Mouse (Mus musculus): ENCODE data around the gene Zdhhc24.
"Not testable (repeated sequence)": the region's sequence is repeated elsewhere in the genome, so short reads cannot be mapped to it uniquely, and the experiment has no call there.

The Zdhhc24 gene

DNA sequence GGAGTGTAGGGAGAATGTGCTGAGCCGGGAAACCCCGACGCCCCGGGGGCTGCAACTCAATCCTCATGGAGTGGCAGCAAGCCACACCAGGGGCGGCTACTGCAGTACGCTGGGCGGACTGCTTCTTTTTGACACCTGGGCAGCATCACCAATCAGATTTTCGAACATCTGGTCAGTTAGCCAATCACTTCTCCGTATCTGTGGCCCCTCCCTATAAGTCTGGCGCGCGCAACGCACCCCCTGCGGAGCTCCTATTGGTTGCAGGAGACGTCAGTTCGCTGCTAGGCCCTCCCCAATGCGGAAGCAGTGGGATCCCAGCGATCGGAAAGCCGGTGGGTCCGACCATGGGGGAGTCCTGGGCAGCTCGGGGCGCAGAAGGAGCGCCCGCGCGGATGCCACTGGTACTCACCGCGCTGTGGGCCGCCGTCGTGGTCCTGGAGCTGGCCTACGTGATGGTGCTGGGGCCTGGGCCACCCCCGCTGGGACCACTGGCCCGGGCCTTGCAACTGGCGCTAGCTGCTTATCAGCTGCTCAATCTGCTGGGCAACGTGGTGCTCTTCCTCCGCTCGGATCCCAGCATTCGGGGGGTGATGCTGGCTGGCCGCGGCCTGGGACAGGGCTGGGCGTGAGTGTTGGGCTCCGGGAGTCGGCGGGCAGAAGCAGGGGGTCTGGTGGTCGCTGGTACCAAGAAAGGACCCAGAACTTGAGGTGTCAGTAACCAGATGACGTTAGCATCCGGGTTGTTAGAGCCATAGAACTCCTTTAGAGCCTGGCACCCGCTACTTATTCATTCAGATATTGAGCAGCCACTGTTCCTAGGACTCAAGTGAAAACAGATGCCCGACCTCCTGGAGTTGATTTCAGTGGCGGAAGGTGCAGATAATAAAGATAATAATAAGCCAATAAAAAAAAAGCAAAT, at the start of gene Zdhhc24:
TSS of gene Zdhhc24 (plus strand) at position 264 of the 919 bp plus-strand sequence.
- DNase-seq (ENCODE audit: low spot score), result peak; percentile 94

- no peak for DNase-seq (ENCODE audit: low spot score)
Measured at GRCm38 (mm10) chr19:4829156-4829555, 49.3 kb upstream of the Zdhhc24 start.

GRCm38 (mm10) chr19:4833977-4834376, 44.5 kb upstream of the Zdhhc24 start:
- no peak for DNase-seq (ENCODE audit: low spot score)

DNA sequence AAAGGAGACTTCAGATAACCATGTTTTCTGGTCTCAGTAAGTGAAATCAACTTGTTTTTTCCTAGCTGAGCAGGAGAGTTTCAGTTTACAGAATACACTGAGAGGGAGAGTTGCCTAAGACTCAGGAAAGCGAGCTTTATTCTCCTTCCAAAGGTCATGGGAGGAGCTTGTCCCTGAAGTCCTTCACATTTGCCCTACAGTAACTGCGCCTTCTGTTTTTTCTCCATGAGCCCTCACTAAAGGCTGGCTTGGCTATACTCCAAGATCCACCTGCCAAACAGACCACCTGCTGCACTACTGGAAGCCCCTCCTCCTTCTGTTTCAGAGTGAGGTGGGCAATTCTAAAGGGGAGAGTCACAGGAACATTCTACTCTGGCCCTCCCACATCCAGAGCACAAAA, 42.4 kb upstream of the Zdhhc24 start:
- DNase-seq (ENCODE audit: low spot score), result no peak

- DNase-seq (ENCODE audit: low spot score), result no peak
Measured at GRCm38 (mm10) chr19:4837049-4837448, 41.4 kb upstream of the Zdhhc24 start.

GRCm38 (mm10) chr19:4838526-4839140, 39.8 kb upstream of the Zdhhc24 start:
- DNase-seq (ENCODE audit: low spot score), result no peak

DNA sequence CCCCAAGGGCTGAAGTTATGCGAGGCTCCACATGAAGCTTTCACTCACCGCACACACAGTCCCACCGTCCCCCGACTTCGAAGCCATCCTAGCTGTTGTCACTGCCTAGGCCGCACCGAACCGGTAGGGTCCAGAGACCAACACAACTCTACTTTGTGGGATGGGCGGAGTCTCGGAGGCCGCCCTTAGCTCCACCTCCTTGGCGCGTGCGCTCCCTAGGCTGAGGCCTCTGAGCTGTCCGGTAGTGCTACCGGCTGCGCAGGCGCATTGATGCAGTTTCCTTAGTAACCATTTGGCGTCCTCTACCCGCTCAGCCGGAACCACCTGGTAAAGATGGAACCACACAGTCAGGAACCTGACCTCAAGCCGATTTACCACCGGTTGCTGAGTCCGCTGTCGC, 39.3 kb upstream of the Zdhhc24 start, which contains the start of the genes Ccs and Ccdc87:
TSS of gene Ccs (minus strand) at position 184 of the 400 bp plus-strand sequence.
TSS of gene Ccdc87 (plus strand) at position 218 of the 400 bp plus-strand sequence.
- peak; percentile 88 for DNase-seq (ENCODE audit: low spot score)

DNA sequence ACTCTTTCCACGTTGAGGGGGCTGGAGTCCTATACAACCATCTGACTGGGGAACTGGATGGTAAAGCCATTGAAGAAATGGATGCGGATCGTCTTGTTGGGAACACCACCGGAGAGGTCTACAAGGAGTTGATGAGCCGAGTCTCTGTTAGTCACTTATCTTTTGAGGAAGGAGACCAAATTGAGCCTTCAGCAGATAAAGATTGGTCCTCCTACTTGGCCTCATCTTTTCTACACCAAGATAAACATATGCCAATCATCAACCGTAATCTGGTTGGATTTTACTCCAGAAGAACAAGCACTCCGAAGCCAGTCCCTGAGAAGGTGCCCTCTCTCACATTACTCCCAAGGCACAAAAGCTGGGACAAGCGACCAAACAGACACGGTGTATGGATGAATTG, 37.6 kb upstream of the Zdhhc24 start:
- no peak for DNase-seq (ENCODE audit: low spot score)

- DNase-seq (ENCODE audit: low spot score), result no peak
Measured at GRCm38 (mm10) chr19:4842611-4843010, 35.9 kb upstream of the Zdhhc24 start.

GRCm38 (mm10) chr19:4845846-4846245, 32.6 kb upstream of the Zdhhc24 start:
- no peak for DNase-seq (ENCODE audit: low spot score)

- no peak for DNase-seq (ENCODE audit: low spot score)
Measured at GRCm38 (mm10) chr19:4847490-4847889, 31.0 kb upstream of the Zdhhc24 start.

- DNase-seq (ENCODE audit: low spot score), result no peak
Measured at GRCm38 (mm10) chr19:4849800-4850199, 28.7 kb upstream of the Zdhhc24 start.

DNA sequence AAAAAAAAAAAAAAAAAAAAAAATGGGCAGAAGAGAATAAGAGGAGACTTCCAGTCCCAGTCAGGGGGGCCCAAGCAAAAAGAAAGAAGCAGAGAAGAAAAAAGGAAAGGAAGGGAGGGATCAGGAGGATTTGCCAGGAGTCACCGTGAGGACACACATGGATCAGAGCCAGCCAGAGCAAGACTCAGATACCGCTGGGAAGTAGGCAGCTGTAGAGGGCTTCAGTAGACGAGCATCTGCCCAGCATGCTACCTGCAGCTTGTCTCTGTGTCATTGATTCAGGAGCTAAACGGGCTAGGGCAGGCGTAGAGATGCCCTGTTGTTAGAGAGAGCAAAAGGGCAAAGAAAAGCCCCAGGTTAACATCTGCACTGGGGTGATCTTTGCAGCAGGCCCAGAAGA, 28.2 kb upstream of the Zdhhc24 start:
- DNase-seq (ENCODE audit: low spot score), result no peak

GRCm38 (mm10) chr19:4854552-4855469, 23.7 kb upstream of the Zdhhc24 start, which contains the start of gene Ctsf:
Ctsf (plus strand) TSS chr19:4855130.
- peak; percentile 71 for DNase-seq (ENCODE audit: low spot score)

GRCm38 (mm10) chr19:4855470-4855820, 23.0 kb upstream of the Zdhhc24 start:
- no peak for DNase-seq (ENCODE audit: low spot score)

- DNase-seq (ENCODE audit: low spot score), result no peak
Measured at GRCm38 (mm10) chr19:4855951-4856350, 22.5 kb upstream of the Zdhhc24 start.

GRCm38 (mm10) chr19:4859081-4859480, 19.4 kb upstream of the Zdhhc24 start:
- no peak for DNase-seq (ENCODE audit: low spot score)

DNA sequence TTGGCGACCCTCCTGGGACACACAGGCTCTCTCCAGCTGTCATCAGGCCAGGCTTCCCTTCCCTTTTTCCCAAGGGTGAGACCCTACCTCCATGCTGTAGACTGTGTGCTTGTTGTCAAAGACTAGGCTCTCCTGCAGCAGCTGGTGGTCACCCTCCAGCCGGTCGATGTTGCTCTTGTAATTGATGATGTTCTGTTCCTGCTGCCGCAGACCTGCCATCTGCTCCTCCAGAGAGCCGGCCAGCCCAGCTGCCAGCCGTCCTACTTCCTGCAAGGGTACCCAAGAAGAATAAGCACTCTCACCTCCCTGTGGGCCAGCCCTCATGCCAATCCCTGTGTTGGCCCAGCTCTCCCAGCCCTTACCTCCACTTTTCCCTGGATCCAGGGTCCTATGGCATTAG, 15.4 kb upstream of the Zdhhc24 start:
- DNase-seq (ENCODE audit: low spot score), result no peak

DNA sequence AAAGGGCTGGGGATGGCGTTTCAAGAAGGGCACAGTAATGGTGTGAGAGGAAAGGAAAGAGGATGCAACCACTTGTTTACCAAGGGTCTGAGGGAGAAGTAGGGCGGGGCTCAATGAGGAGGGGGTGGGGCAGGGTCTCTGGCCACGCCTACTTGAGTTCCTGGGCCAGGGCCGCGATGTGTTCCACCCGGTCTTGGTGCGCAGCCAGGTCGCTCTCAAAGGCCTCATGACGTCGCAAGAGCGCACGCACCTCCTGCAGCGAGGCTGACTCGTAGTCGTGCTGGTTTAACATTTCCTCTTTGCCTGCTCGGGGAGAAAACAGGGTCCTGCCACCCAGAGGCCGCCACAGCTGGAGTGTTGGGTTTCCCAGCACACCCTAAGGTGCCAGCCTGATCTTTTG, 13.3 kb upstream of the Zdhhc24 start:
- DNase-seq (ENCODE audit: low spot score), result no peak

GRCm38 (mm10) chr19:4874613-4875012, 3.9 kb upstream of the Zdhhc24 start:
- DNase-seq (ENCODE audit: low spot score), result not testable (repeated sequence)

DNA sequence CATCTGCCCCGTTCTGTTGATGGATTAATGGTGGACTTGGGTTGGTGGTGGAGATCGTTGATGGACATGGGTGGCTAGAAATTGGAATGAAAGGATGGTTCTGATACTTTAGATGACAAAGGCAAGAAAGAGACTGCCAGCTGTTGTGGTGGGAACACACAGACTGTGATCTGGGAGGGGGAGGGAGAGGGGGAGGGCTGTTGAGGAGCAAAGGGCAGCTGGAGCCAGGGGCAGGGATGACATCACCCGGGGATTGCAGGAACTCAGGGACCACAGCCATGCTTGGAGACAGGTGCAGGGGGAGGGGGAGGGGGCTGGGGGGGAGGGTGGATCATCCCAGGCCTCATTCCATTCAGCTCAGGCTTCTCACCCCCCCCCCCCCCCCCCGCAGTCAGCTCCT, 2.2 kb upstream of the Zdhhc24 start:
- no peak for DNase-seq (ENCODE audit: low spot score)

DNA sequence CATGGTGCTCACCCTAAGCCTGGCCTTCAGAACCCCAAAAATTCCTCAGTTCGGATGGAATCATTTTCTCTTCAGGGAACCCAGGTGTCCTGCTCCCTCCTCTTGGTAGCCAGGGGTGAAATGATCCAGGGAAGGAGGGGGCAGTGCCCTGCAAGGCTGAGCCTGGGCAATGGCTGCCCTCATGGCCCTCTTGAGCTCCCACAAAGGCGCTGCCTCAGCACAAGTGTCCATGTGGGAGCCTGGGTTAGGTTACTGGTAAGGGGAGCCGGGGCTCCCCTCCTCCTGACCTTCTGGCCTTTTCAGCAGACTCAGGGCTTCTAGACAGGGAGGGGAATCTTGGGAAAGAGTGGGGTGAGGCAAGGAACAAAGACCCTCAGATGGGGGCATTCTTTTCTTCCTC, 1.7 kb upstream of the Zdhhc24 start:
- DNase-seq (ENCODE audit: low spot score), result no peak

All from layer of hippocampus, adult 9-10 months (tissue).